Mouse (Mus musculus) spleen, embryonic (tissue): ENCODE results near the gene Mill1.
"Not testable (repeated sequence)": the region's sequence is repeated elsewhere in the genome, so short reads cannot be mapped to it uniquely, and the experiment has no call there.

Experiments used
- CTCF ChIA-PET: fragments of 350-600 bp; sonication (Branson Sonifier 250); formaldehyde crosslinking; loops from one replicate; lab custom pipeline; 2022; lab: Charles Lee

The Mill1 gene

DNA sequence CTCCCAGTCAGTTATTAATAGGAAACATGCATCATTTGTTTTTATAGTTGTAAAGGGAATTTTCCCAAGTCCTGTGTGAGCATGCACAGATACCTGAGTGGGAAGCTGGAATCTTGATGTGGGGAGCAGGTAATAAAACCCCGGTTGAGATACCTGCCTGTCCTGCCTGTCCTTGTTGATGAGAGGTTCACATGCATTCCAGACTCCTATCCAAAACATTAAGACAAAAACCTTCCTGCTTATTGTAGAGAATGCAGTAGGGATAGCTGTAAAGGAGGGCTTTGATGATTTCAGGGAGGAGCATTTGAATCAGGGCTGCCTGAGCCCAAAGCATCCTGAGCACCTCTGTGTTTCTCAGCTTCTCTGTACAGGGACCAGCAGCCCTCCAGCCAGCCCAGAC is at the start of gene Mill1:
Gene Mill1 (plus strand): TSS at position 301 of the 400 bp plus-strand sequence.
- CTCF ChIA-PET = no interaction called here

DNA sequence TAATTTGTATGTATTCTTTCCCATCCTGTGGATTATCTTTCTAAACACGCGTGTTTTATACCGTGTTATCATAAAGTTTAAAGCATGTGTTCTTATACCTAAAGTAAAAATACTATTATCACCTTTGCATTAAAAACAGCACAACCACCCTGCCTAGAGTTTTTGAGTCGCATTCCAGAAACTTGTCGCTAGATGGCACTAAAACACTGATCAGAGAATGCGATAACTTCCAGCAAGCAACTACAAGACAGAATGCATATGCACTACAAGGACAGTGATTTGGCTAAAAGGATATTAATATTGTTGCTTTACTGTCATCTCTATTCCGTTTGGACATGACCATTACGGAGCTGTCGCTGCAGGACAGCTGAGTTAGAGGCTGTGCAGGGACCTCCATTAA is 34.2 kb upstream of the Mill1 start:
- CTCF ChIA-PET = no interaction called here

DNA sequence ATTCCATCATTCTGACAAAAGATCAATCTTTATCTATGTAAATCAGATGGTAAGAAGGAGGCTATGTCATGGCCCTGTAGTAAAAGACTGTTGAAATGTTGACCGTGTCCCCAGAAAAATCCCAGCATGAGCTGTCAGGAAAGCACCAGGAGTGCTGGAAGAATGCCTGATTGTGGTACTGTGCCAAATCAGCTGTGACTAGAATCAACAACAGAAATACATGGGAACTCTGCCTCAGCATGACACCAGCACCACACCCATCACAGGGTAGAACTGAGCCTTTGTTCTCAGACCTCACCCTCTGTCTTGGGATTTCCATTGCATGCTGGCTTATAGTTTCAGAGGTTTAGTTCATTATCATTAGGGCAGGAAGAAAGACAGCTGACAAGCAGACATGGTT is 30.4 kb upstream of the Mill1 start:
- CTCF ChIA-PET = no interaction called here

DNA sequence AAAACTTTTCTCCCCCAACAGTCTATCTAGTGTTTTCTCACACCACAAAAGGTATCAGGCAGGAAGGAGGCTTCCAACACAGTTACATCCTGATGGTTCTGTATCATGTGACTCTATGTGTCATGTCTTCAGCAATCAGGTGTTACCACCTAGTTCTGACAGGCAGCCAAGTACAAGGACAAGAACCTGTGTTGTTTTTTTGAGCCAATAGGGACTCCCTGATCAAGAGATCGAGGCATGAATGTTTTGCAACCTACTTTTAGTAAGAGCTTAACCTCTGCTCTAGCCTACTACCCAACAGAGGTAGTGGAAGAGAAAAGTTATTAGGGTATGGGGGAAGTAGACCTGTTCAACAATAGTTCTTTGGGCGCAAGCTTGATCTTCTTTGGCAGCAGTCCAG is 6.6 kb upstream of the Mill1 start:
- CTCF ChIA-PET = no interaction called here

DNA sequence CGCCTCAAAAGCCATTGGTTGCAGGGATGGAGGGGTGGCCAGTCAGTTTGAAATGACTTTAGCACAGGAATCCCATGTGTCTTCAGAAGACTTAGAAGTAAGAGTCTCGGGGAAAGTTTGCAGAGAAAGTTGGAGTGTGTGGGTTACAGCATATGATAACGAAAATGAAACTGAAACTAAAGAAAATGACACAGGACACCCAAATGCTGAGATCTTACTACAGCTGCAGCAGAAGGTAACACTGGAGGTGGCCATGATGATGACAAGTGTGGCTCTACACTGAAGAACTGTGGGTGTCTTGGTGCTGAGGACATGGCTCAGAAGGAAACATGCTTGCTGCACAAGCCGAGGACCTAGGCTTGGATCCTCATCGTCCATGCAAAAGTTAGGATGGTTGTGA is 3.9 kb upstream of the Mill1 start:
- CTCF ChIA-PET = no interaction called here

DNA sequence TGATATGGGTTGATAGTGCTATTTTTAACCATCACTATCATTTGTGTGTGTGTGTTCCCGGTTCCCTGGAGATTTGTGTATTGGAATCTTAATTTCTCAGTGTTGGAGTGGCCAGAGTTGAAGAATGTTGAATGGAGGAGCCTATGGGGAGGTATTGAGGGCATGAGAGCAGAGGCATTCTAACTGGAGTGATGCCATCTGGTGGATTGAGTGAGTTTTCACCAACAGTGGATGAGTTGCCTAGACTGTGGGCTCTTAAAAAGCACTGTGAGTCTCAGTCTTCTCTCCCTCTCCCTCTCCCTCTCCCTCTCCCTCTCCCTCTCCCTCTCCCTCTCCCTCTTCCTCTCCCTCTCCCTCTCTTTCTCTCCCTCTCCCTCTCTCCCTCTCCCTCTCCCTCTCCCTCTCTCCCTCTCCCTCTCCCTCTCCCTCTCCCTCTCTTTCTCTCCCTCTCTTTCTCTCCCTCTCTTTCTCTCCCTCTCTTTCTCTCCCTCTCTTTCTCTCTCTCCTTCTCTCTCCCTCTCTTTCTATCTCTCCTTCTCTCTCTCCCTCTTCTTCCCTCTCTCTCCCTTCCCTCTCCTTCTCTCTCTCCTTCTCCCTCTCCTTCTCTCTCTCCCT is 1.1 kb upstream of the Mill1 start:
- CTCF ChIA-PET = not testable (repeated sequence)

DNA sequence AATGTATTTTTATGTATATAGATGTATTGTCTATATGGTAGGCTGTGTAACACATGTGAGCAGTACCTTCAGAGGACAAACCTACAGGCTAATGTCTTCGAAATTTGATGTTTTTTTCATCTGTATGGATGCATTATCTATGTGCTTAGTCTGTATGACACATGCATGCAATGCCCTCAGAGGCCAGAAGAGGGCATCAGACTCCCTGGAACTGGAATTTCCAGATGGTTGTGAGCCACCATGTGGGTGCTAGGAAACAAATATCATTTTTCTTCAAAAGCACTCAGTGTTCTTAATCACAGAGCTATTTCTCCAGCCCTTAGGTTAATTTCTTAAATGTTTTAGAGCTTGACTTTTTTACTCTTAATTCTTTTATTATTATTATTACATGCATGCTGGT is 15.1 kb downstream of the Mill1 start:
- CTCF ChIA-PET = no interaction called here

DNA sequence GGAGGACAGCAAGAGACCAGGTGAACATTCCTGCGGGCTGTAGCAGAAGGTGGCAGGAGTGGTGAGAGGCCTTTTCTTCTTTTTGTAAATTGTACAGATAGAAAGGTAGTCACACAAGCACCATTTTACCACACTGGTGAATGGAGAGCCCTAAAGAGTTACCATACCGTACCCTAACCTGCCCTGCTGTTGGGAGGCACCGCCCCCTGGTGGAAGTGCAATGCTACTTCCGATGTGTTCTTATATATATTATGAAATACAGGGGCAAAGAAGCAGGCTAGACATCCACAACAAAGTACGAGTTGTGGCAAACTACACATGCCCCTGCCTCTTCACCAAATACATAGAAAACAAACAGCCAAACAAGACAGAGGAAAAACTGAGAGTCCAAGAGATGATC is 19.9 kb downstream of the Mill1 start:
- CTCF ChIA-PET = no interaction called here
